Mouse (Mus musculus) kidney, embryonic 16.5 days (tissue): ENCODE results near the gene Was. TPM values are rescaled to one million over a fixed set of nuclear protein-coding genes. Genes with fewer than 3 reads are reported as not detected.

ENCODE experiments used
- ATAC-seq: fragments of 200-750 bp; cut with Nextera tagmentation; 2 replicates; pipeline ENCODE4 v1.8.0; 2017; ENCODE audit warnings: moderate TSS enrichment; ENCODE audit not compliant: low FRiP score, low TSS enrichment
- H3K27ac ChIP-seq: fragments of 300-500 bp; sonication (generic); 2 replicates; pipeline ENCODE4 v1.5.1; 2014; ENCODE audit warnings: low read length
- H3K27me3 ChIP-seq: fragments of 300-500 bp; sonication (generic); 2 replicates; pipeline ENCODE4 v1.6.1; 2014; ENCODE audit warnings: low read length, control low read depth, mixed read lengths; ENCODE audit not compliant: insufficient read depth
- H3K36me3 ChIP-seq: fragments of 300-500 bp; sonication (generic); 2 replicates; pipeline ENCODE4 v1.6.1; 2014; ENCODE audit warnings: low read length, control low read depth, mixed read lengths; ENCODE audit not compliant: insufficient read depth
- H3K4me1 ChIP-seq: fragments of 300-500 bp; sonication (generic); 2 replicates; pipeline ENCODE4 v1.6.1; 2014; ENCODE audit warnings: low read length, control low read depth, mixed read lengths; ENCODE audit not compliant: insufficient read depth
- H3K4me2 ChIP-seq: fragments of 300-500 bp; sonication (generic); replicated peaks from 2 replicates; pipeline ENCODE4 v1.6.1; 2014; ENCODE audit warnings: low read depth, low read length
- H3K4me3 ChIP-seq: fragments of 300-500 bp; sonication (generic); 2 replicates; pipeline ENCODE4 v1.5.1; 2014; ENCODE audit warnings: mild to moderate bottlenecking, low read length
- H3K9ac ChIP-seq: fragments of 300-500 bp; sonication (generic); replicated peaks from 2 replicates; pipeline ENCODE4 v1.6.1; 2014; ENCODE audit warnings: low read length
- H3K9me3 ChIP-seq: fragments of 300-500 bp; sonication (generic); 2 replicates; pipeline ENCODE4 v1.6.1; 2016; ENCODE audit warnings: low read length, control low read depth
- WGBS: fragments of 180-500 bp; shearing (Covaris S2); extraction: QIAGEN DNeasy Blood & Tissue Kit; methylation state at CpG from one replicate; pipeline ENCODE4 v1.1.7; 2014; 5-methylcytosine and 5-hydroxymethylcytosine counted together
- polyA plus RNA-seq: library from polyadenylated mRNA; unstranded; fragments of >200 nt; fragmentation: Nextera tagmentation; extraction: Ambion mirVana; gene quantifications from 2 replicates; pipeline ENCODE4 v1.2.1, GENCODE M21; 2015

The Was gene
- 0.11 and 0.18 TPM in 2 replicates for polyA plus RNA-seq

DNA sequence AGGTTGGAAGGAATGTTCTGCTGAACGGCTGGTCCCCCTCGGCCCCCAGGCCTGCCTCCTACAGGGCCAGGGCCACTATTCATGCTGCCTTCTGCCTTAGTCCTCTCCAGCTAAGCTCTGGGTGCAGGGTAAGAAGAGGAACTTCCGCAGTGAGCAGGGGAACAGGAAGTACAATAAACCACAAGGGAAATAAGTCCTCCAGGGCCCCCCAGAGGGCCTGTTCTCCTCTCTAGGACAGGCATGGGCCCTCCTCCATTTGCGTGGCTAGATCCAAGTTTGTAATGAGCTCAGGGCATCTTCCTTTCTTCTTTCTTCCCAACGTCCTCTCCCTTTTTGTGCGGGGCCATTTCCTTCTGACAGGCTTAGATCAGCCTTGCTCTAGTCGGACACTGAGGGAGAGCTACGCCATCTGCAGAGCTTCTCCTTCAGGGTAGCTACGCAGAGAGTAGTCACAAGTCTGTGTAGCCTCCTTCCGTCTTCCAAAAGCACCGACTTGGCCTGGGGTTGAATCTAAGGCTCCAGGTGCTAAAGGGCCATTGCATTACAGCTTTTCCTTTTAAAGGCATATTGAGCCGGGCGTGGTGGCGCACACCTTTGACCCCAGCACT, at the start of gene Was:
Was (minus strand) TSS at position 153 of the 608 bp plus-strand sequence.
- ATAC-seq, result no peak
- H3K9ac ChIP-seq, result no peak within 1 kb of the TSS
- H3K4me1 ChIP-seq, result no peaks in the 10 kb centered on the region
- no peaks in the 10 kb centered on the region for H3K27me3 ChIP-seq
- H3K4me2 ChIP-seq, result no peak within 1 kb of the TSS
- no peaks in the 10 kb centered on the region for H3K9me3 ChIP-seq
- no peak within 1 kb of the TSS for H3K4me3 ChIP-seq
- no peaks in the 10 kb centered on the region for H3K36me3 ChIP-seq
- WGBS, result 84% methylated on average over 14 of the region's 14 CpGs
- peak within 1 kb of the TSS; percentile 38; the same call in 1 of the 2 replicates for H3K27ac ChIP-seq

DNA sequence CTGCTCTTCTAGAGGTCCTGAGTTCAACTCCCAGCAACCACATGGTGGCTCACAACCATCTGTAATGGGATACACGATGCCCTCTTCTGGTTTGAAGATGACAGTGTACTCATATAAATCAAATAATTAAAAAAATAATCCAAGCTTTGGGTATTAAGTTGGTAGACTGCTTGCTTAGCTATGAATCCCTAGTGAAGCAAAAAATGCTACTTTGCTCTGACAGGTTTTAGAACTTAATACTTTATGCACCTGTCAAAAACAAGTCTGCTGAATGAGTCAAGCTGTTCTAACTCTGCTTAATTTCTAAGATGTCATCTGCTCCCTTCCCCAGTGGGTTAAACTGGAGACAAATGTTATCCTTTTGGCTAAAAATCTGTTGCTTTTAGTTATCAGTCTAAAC, 49.2 kb upstream of the Was start:
- WGBS, result 48% methylated on average over 1 of the region's 1 CpGs
- Histone ChIP-seq H3K9me3 (no peaks in the 10 kb centered on the region), H3K27ac (no peak overlapping the region), H3K36me3 (peaks cover 16% of the 10 kb centered on the region), H3K9ac (no peak overlapping the region), H3K4me3 (no peak overlapping the region), H3K4me2 (no peak overlapping the region), H3K4me1 (0 out of 2 replicates have a peak, but pooled peaks cover 7% of the 10 kb centered on the region), H3K27me3 (no peaks in the 10 kb centered on the region)
- ATAC-seq, result no peak

DNA sequence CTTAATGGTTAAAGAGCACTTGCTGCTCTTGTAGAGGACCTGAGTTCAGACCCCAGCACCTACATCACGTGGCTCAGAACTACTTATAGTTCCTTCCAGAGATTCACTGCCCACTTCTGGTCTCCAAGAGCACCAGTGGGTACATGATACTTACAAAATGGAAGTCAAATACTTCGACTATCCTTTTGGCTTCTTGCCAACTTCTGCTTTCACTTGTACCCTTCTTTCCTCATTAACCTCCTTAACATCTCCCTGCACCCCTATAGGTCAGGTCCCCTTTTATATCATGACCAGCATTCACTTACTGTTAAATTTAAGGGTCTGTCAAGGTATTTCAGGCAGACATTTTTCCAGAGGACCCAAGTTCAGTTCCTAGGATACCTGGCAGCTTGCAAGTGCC, 45.6 kb upstream of the Was start:
- ATAC-seq, result no peak
- H3K9me3 ChIP-seq, result peaks cover 2% of the 10 kb centered on the region; the same call in 1 of the 2 replicates
- no peak overlapping the region for H3K4me3 ChIP-seq
- no peak overlapping the region for H3K4me2 ChIP-seq
- H3K36me3 ChIP-seq, result peaks cover 2% of the 10 kb centered on the region
- 57% methylated on average over 2 of the region's 2 CpGs for WGBS
- H3K27ac ChIP-seq, result no peak overlapping the region
- no peak overlapping the region for H3K9ac ChIP-seq
- 0 out of 2 replicates have a peak, but pooled peaks cover 4% of the 10 kb centered on the region for H3K4me1 ChIP-seq
- no peaks in the 10 kb centered on the region for H3K27me3 ChIP-seq

DNA sequence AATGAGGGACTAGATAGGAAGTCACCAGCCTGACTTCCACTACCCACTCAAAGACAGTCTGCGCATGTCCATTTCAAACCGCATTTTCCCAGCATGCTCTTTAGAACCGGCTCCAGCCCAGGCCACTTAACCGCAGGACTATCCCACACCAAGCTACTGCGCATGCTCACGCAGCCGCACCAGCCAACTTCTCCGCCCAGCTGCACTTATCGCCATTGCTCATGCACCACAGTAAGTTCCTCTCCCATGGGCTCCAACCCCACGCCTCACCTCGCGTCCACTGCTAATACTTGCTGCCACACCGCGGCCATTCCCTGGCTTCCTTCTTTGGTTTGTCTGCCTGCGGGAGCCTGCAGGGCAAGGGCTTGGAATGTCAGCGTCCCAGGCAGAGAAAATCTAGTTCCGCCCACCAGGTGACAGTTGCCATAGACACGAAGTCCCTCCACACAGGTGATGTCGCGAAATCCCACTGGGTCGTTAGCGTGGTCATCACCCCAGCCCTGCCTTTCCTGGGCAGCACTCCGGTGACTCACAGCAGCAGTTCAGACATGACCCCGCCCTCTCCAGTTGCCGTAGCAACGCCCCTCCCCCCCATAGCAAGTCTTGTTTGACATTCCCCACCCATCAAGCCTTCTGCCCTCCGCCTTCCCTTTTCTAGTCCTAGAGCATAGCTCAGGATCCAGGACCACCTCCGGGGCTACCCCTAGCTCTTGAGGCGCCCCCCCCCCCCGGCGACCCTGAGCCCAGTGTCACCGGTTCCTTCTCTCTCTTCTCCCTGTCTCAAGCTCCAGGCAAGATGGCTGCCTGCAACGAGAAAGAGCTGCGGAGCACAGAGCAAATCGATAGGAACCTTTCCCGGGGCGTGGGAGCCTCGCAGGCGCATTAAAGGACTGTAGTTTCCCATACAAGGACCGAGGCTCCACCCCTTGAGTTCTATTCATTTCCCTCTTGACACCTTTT, 42.0 kb upstream of the Was start, which contains the start of gene Wdr13:
Wdr13 (minus strand) TSS at position 876 of the 960 bp plus-strand sequence.
- peak; percentile 91 for ATAC-seq
- Histone ChIP-seq H3K9me3 (peaks cover 2% of the 10 kb centered on the region; the same call in 1 of the 2 replicates), H3K36me3 (0 out of 2 replicates have a peak, but pooled peaks cover 17% of the 10 kb centered on the region), H3K9ac (peak within 1 kb of the TSS; percentile 74), H3K4me3 (peak within 1 kb of the TSS; percentile 66), H3K27ac (peak within 1 kb of the TSS; percentile 98), H3K4me2 (peak within 1 kb of the TSS; percentile 59), H3K4me1 (0 out of 2 replicates have a peak, but pooled peaks cover 4% of the 10 kb centered on the region), H3K27me3 (no peaks in the 10 kb centered on the region)
- 20% methylated on average over 38 of the region's 40 CpGs for WGBS

DNA sequence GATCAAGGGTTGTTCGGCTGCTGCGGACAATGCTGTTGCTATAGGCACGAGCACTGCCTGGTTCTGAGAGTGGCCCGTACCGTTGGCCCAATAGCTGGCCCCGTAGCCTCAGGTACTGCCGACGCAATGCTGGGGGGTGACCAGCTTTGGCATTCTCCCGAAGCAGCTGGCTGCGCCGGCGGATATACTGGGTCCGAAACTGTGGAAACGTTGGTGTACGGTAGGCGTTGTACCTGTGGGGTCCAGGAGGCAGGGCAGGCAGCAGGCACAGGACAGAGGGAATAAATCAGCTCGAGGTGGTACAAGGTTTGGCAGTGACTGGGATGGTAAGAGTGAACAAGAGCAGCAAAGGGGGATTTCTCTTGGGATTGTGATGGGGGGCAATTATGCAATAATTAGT, 41.1 kb upstream of the Was start:
- no peak overlapping the region for H3K27ac ChIP-seq
- WGBS, result 92% methylated on average over 17 of the region's 17 CpGs
- H3K4me1 ChIP-seq, result 0 out of 2 replicates have a peak, but pooled peaks cover 4% of the 10 kb centered on the region
- no peak overlapping the region for H3K9ac ChIP-seq
- H3K4me2 ChIP-seq, result peak overlapping the region; percentile 59
- peaks cover 2% of the 10 kb centered on the region; the same call in 1 of the 2 replicates for H3K9me3 ChIP-seq
- H3K27me3 ChIP-seq, result no peaks in the 10 kb centered on the region
- no peak for ATAC-seq
- H3K4me3 ChIP-seq, result peak overlapping the region; percentile 66
- H3K36me3 ChIP-seq, result 0 out of 2 replicates have a peak, but pooled peaks cover 19% of the 10 kb centered on the region

- no peak for ATAC-seq
- Histone ChIP-seq H3K9ac (no peak overlapping the region), H3K27me3 (no peaks in the 10 kb centered on the region), H3K36me3 (peaks cover 29% of the 10 kb centered on the region; the same call in 1 of the 2 replicates), H3K4me2 (no peak overlapping the region), H3K27ac (no peak overlapping the region), H3K4me3 (no peak overlapping the region), H3K9me3 (no peaks in the 10 kb centered on the region), H3K4me1 (no peaks in the 10 kb centered on the region)
- 74% methylated on average over 7 of the region's 7 CpGs for WGBS
These were observed 34.9 kb upstream of the Was start for GRCm38 (mm10) chrX:8125235-8125634.

DNA sequence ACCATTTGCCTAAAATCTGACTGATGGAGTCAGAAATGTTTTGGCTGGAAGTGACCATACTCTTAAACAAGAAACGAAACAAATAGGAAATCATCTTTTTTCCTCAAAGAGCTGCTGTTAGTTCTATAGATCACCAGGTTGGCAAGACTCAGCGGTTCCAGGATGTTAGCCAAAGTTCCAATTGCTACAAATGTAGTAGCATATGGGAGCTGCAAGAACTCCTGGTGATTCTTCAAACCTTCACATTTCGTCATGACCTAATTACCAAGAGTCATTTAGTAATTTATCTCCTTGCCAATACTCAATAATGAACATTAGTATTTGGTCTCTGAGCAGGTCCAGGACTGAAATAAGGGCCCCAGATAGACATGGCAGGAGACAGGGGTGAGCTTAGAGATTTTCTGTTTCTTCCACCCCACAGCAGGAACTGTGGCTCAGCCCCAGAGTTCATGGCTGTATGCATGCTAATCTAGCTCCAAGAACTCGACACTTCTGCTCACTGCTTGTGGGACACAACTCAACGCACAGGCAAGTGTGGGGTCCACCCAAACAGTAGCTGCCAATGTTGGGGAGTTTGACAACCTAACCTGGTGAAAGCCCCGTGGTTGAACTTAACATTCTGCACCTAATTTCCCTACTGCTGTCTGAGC, 33.6 kb upstream of the Was start:
- H3K4me3 ChIP-seq, result no peak overlapping the region
- no peaks in the 10 kb centered on the region for H3K4me1 ChIP-seq
- whole genome bisulfite sequencing, result 80% methylated on average over 6 of the region's 6 CpGs
- no peaks in the 10 kb centered on the region for H3K9me3 ChIP-seq
- ATAC-seq, result no peak
- H3K27ac ChIP-seq, result no peak overlapping the region
- no peak overlapping the region for H3K4me2 ChIP-seq
- H3K27me3 ChIP-seq, result no peaks in the 10 kb centered on the region
- peaks cover 21% of the 10 kb centered on the region for H3K36me3 ChIP-seq
- H3K9ac ChIP-seq, result no peak overlapping the region

DNA sequence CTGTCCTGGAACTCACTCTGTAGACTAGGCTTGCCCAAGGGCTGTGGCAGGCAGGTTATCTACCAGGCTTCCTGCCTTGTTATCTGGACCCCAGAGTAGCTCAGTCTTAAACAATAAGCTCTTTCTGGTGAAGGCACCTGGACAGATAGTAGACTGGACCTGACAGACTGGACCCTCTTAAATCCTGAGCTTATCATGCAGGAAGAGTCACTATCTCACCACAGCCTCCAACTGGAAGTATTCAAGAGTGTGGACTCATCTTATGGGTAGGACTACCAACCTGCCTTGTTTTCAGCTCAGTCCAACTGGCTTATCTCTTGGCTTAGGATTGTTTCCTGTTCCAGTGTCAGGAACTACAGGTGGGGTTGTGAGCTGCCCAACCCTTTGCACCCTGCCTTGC, 27.0 kb upstream of the Was start:
- no peaks in the 10 kb centered on the region for H3K9me3 ChIP-seq
- H3K4me2 ChIP-seq, result no peak overlapping the region
- no peaks in the 10 kb centered on the region; the same call in 1 of the 2 replicates for H3K36me3 ChIP-seq
- no peak overlapping the region for H3K4me3 ChIP-seq
- no peaks in the 10 kb centered on the region for H3K4me1 ChIP-seq
- H3K9ac ChIP-seq, result no peak overlapping the region
- H3K27me3 ChIP-seq, result no peaks in the 10 kb centered on the region
- no peak for ATAC-seq
- H3K27ac ChIP-seq, result no peak overlapping the region

- Histone ChIP-seq H3K4me2 (no peak overlapping the region), H3K36me3 (no peaks in the 10 kb centered on the region; the same call in 1 of the 2 replicates), H3K9me3 (no peaks in the 10 kb centered on the region), H3K27me3 (no peaks in the 10 kb centered on the region), H3K4me3 (no peak overlapping the region), H3K9ac (no peak overlapping the region), H3K27ac (no peak overlapping the region), H3K4me1 (no peaks in the 10 kb centered on the region)
- WGBS, result 80% methylated on average over 4 of the region's 4 CpGs
- no peak for ATAC-seq
These were observed 25.0 kb upstream of the Was start for GRCm38 (mm10) chrX:8115275-8115674.
